Mouse (Mus musculus): ENCODE measurements around the gene Smg7.

DNA sequence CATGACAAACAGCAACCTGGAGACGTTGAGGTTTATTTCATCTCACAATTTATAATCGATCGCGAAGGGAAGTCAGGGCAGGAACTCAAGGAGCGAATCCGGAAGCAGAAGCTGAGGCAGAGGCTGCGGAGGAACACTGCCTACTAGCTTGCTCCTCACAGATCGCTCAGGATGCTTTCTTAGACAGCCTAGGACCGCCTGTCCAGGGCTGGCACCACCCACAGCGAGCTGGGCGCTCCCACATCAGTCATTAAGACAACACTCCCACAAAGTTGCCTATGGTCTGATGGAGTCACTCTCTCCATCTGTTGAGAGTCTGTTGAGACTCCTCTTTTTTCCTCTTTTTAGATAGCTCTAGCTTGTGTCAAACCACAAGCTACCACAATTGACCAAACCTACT is 31.5 kb upstream of the Smg7 start:
- TF ChIP-seq CHD2 (IDR thresholded peaks at IDR 0.05; ENCODE audit: low read depth, low read length) (no peak), ZC3H11A (IDR thresholded peaks at IDR 0.05; ENCODE audit: borderline replicate concordance, low read depth, low read length) (no peak), HCFC1 (IDR thresholded peaks at IDR 0.05; ENCODE audit: borderline replicate concordance, insufficient read depth, low read length) (no peak), ZNF384 (IDR thresholded peaks at IDR 0.05; ENCODE audit: low read depth, low read length) (no peak), MAFK (IDR thresholded peaks at IDR 0.05; ENCODE audit: insufficient read depth, low read depth, low read length) (no peak)

All from ES-E14 (cell line).